Mouse (Mus musculus) skeletal muscle tissue, postnatal 0 days (tissue): ENCODE data around the gene Med8. TPM values are rescaled to one million over a fixed set of nuclear protein-coding genes. Genes with fewer than 3 reads are reported as not detected.

Experiments used
- polyA plus RNA-seq: library from polyadenylated mRNA; unstranded; fragments of >200 nt; fragmentation: Nextera tagmentation; extraction: Ambion mirVana; gene quantifications from 2 replicates; pipeline ENCODE4 v1.2.1, GENCODE M21; 2015

Med8 gene
- polyA plus RNA-seq, result 54.1 and 65.5 TPM in 2 replicates

DNA sequence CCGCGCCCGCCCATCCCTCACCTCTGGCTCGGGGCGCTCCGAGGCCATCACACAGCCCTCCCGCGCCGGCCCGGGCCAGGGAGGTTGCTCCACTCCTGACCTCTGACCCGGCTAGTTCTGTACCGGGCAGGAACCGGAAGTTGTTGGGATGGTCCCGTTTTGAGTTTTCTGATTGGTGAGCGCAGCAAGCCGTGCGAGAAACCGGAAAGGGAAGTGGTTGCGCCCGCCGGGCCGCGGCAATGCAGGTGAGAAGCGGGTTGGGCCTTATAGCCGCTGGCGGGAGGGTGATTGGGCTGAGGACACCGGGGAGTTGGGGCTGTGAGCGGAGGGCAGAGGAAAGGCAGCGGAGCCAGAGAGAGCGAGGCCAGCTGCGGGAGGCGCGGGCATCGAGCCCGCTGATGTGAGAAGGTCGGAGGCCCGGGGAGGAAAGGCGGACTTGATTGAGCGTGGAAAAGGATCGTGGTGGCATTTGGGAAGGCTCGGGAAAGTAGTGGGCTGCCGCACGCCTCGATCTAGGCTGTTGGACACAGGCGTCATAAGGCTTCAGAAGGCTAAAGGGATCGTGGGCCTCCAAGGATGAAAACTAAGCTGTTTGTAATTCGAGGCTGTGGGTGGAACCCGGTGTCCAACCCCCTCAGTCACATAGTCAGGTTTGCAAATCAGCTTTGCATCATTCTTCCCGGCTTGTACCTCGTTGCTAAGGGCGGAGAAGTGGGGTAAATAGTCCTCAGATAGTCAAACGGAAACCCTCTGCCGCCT, at the start of gene Med8, which contains the start of gene Szt2:
TSS of gene Med8 (plus strand) at position 196 of the 759 bp plus-strand sequence.
TSS of gene Szt2 (minus strand) at position 132 of the 759 bp plus-strand sequence.

DNA sequence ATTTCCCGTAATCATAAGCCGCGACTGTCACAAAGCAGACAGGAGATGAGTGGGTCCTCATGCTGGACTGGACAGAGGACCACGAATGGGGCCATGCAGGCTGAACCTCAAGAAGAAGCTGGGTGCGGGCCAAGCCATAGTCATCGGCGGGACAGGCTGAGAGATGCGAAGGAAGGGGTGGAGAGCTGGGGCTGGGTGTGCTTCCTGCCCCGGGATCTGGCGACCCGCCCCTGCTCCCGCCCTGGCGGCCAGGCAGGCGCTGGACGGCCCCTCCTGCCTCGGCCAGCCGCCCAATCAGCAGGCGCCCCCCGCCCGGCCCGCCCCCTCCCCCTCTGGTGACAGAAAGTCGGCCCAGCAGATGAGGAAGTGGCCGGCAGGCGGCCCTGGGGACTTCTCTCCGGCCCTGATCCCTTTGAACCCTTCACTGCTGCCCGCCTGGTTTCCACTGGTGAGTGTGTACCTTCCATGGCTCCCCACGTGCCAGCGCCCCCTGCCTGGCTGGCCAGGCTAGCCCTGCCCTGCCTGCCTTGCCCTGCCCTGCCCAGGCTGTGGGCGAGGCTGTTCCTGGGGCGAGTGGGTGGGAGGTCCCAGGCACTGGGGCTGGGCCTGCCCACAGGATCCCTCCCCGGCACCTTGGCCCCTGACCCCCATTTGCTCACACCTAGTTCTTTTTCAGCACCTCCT, 18.8 kb downstream of the Med8 start, which contains the start of gene Elovl1:
TSS of gene Elovl1 (plus strand) at position 326 of the 684 bp plus-strand sequence.

DNA sequence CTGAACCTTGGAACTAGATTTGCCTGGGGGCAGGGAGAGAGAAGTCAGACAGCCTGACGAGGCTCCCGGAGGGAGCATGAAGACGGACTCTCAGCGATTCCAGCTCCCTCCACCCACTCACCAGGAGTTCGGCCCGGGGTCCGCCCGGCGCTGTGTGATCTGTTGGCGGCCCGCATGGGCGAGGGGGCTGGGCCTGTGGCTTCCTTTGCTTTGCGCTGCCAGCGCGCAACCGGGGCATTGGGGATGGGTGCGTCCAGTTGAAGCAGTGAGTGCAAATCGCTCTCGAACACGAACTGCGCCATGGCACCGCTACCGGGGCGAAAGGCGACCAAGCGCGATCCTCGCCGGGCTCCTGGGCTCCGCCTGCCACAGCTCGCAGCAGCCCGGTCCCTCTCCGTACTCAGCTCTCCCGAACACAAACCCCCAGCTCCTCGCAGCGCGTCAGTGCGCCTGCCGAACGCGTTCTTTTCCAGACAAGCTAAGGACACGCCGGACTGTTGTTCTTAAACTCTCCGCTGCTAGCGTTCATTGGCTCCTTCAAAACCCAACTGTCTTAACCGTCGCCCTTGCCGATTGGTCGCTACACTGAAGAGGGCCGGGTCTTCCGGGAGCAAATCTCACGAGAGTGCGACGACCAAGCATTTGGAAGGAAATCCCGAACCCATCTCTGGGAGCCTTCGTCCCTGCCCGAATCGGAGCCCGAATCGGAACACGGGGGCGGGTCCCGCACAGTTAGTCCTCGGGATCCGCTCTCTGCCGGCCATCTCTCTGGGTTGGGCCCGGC, 27.9 kb downstream of the Med8 start, which contains the start of gene Cdc20:
TSS of gene Cdc20 (minus strand) at position 533 of the 784 bp plus-strand sequence.

DNA sequence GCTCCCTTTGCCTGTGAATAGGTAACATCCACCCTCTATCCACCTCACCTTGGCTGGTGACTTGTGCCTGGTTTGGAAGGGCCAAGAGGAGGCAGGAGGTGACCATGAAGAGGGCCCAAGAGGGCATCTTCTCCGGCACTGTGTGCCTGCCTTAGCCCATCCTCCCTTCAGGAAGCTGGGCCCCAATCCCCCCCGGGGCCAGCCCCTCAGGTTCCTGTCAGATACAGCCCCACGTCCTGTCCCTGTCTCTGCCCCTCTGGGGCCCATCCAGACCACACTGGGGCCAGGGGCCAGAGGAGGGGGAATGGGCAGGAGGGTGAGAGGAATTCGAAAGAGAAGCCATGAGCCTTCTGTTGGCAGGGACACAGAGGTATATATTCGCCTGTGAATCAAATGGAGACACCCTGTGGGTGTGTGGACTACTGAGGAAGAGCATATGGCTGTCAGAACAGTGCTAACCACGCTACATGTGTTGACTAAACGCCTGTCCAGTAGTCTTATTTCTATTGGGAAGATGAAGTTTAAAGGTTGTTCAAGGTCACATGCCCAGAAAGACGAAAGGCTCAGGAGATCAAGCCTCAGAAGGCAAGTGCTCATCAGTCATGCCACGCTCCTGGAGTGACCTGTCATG, 48.3 kb downstream of the Med8 start, which contains the start of gene Mpl:
TSS of gene Mpl (minus strand) at position 169 of the 631 bp plus-strand sequence.

Other genes starting within 250 kb of the Med8 start
- gene Kdm4a, start 229.3 kb upstream of the Med8 start, polyA plus RNA-seq, result 14.2 and 14.9 TPM in 2 replicates
- 3.3 and 5.5 TPM in 2 replicates for gene Ptprf, start 117.9 kb upstream of the Med8 start, polyA plus RNA-seq
- 2.1 and 2.6 TPM in 2 replicates for gene Szt2, start 64 bp upstream of the Med8 start, polyA plus RNA-seq
- gene Elovl1, start 18.8 kb downstream of the Med8 start, polyA plus RNA-seq, result 50.1 and 67.4 TPM in 2 replicates
- gene Cdc20, start 28.0 kb downstream of the Med8 start, polyA plus RNA-seq, result 35.6 and 40.3 TPM in 2 replicates
- 0.09 TPM in 1 of 2 replicates, not detected in the other for gene Mpl, start 48.2 kb downstream of the Med8 start, polyA plus RNA-seq
- 27.3 and 27.5 TPM in 2 replicates for gene Tie1, start 80.7 kb downstream of the Med8 start, polyA plus RNA-seq
- gene 2610528J11Rik, start 117.7 kb downstream of the Med8 start, polyA plus RNA-seq, result 0.96 TPM in 1 of 2 replicates, not detected in the other
- 2.2 and 3.3 TPM in 2 replicates for gene Tmem125, start 134.7 kb downstream of the Med8 start, polyA plus RNA-seq
- gene Cfap57, start 211.4 kb downstream of the Med8 start, polyA plus RNA-seq, result 0.40 TPM in 1 of 2 replicates, not detected in the other
- 82.7 and 93.5 TPM in 2 replicates for gene Ebna1bp2, start 211.5 kb downstream of the Med8 start, polyA plus RNA-seq
- not detected in 2 replicates for gene Olfr62, start 249.6 kb downstream of the Med8 start, polyA plus RNA-seq